Mouse (Mus musculus): ENCODE results near the gene Olfr1033.
"Not testable (repeated sequence)": the region's sequence is repeated elsewhere in the genome, so short reads cannot be mapped to it uniquely, and the experiment has no call there.

Olfr1033 gene

GRCm38 (mm10) chr2:86020406-86020805 lies at the start of gene Olfr1033:
Olfr1033 (plus strand) TSS chr2:86020633.
- in situ Hi-C loops (cut with MboI; ENCODE audit: unreplicated experiment in 2 of 2) = not testable (repeated sequence)

- in situ Hi-C loops (cut with MboI; ENCODE audit: unreplicated experiment in 2 of 2) = no loop called here
These were observed 46.8 kb upstream of the Olfr1033 start, which contains the start of gene Olfr1029 for GRCm38 (mm10) chr2:85973595-85973994. Olfr1029 (plus strand) TSS chr2:85973895.

- in situ Hi-C loops (cut with MboI; ENCODE audit: unreplicated experiment in 2 of 2) = no loop called here
These were observed 41.5 kb upstream of the Olfr1033 start, which contains the start of gene Olfr1030 for GRCm38 (mm10) chr2:85978976-85979375. Olfr1030 (plus strand) TSS chr2:85979276.

- in situ Hi-C loops (cut with MboI; ENCODE audit: unreplicated experiment in 2 of 2) = no loop called here
These were observed 30.4 kb upstream of the Olfr1033 start, which contains the start of gene Olfr1031 for GRCm38 (mm10) chr2:85990004-85990403. Olfr1031 (plus strand) TSS chr2:85990304.

GRCm38 (mm10) chr2:86005240-86005639 lies 15.2 kb upstream of the Olfr1033 start, which contains the start of gene Olfr1032:
Olfr1032 (plus strand) TSS chr2:86005540.
- in situ Hi-C loops (cut with MboI; ENCODE audit: unreplicated experiment in 2 of 2) = no loop called here

- in situ Hi-C loops (cut with MboI; ENCODE audit: unreplicated experiment in 2 of 2) = not testable (repeated sequence)
These were observed 1.1 kb downstream of the Olfr1033 start for GRCm38 (mm10) chr2:86021518-86021917.

- in situ Hi-C loops (cut with MboI; ENCODE audit: unreplicated experiment in 2 of 2) = no loop called here
These were observed 25.1 kb downstream of the Olfr1033 start, which contains the start of gene Olfr1034 for GRCm38 (mm10) chr2:86045561-86045960. Olfr1034 (plus strand) TSS chr2:86045861.

- in situ Hi-C loops (cut with MboI; ENCODE audit: unreplicated experiment in 2 of 2) = not testable (repeated sequence)
These were observed 30.3 kb downstream of the Olfr1033 start for GRCm38 (mm10) chr2:86050777-86051176.

GRCm38 (mm10) chr2:86063766-86064165 lies 43.3 kb downstream of the Olfr1033 start:
- in situ Hi-C loops (cut with MboI; ENCODE audit: unreplicated experiment in 2 of 2) = not testable (repeated sequence)

- in situ Hi-C loops (cut with MboI; ENCODE audit: unreplicated experiment in 2 of 2) = no loop called here
These were observed 49.8 kb downstream of the Olfr1033 start for GRCm38 (mm10) chr2:86070189-86070588.

GRCm38 (mm10) chr2:86073692-86074091 lies 53.3 kb downstream of the Olfr1033 start, which contains the start of gene Olfr1036:
Olfr1036 (plus strand) TSS chr2:86073992.
- in situ Hi-C loops (cut with MboI; ENCODE audit: unreplicated experiment in 2 of 2) = not testable (repeated sequence)

- in situ Hi-C loops (cut with MboI; ENCODE audit: unreplicated experiment in 2 of 2) = not testable (repeated sequence)
These were observed 60.0 kb downstream of the Olfr1033 start for GRCm38 (mm10) chr2:86080478-86080877.

- in situ Hi-C loops (cut with MboI; ENCODE audit: unreplicated experiment in 2 of 2) = no loop called here
These were observed 66.9 kb downstream of the Olfr1033 start, which contains the start of gene Olfr1037 for GRCm38 (mm10) chr2:86087285-86087684. Olfr1037 (minus strand) TSS chr2:86087385.
